Mouse (Mus musculus) urinary bladder, adult 2 months (tissue): ENCODE data around the gene Grip2. TPM values are rescaled to one million over a fixed set of nuclear protein-coding genes. Genes with fewer than 3 reads are reported as not detected.
A peak's percentile ranks its signal among the peaks of the same experiment; 100 is the strongest.

ENCODE experiments used
- DNase-seq: peaks from one replicate; pipeline ENCODE4 v3.0.0; 2022; ENCODE audit warnings: low spot score
- polyA plus RNA-seq: library from polyadenylated mRNA; depleted of rRNA; stranded (reverse); fragments of >200 nt; gene quantifications from 2 replicates; pipeline ENCODE4 v1.2.3, GENCODE M21; 2012; rRNA removed

The Grip2 gene
- polyA plus RNA-seq = 2.2 and 2.3 TPM in 2 replicates

- no peak for DNase-seq
Observed at GRCm38 (mm10) chr6:91827016-91827570, at the start of gene Grip2. Gene Grip2 (minus strand): TSS chr6:91827250.

GRCm38 (mm10) chr6:91872781-91873180 is 45.7 kb upstream of the Grip2 start:
- no peak for DNase-seq

- DNase-seq = no peak
Observed at GRCm38 (mm10) chr6:91868091-91868490, 41.0 kb upstream of the Grip2 start.

GRCm38 (mm10) chr6:91865601-91866000 is 38.6 kb upstream of the Grip2 start:
- DNase-seq = no peak

- DNase-seq = no peak
Observed at GRCm38 (mm10) chr6:91864595-91864994, 37.5 kb upstream of the Grip2 start.

GRCm38 (mm10) chr6:91862848-91863247 is 35.8 kb upstream of the Grip2 start:
- no peak for DNase-seq

- DNase-seq = no peak
Observed at GRCm38 (mm10) chr6:91858339-91858738, 31.3 kb upstream of the Grip2 start.

- DNase-seq = no peak
Observed at GRCm38 (mm10) chr6:91852550-91852949, 25.5 kb upstream of the Grip2 start.

GRCm38 (mm10) chr6:91843628-91844153 is 16.6 kb upstream of the Grip2 start:
- no peak for DNase-seq

GRCm38 (mm10) chr6:91842897-91843627 is 16.0 kb upstream of the Grip2 start:
- DNase-seq = no peak

GRCm38 (mm10) chr6:91839010-91839871 is 12.2 kb upstream of the Grip2 start:
- DNase-seq = peak; percentile 35

GRCm38 (mm10) chr6:91832863-91833440 is 5.9 kb upstream of the Grip2 start:
- DNase-seq = no peak

GRCm38 (mm10) chr6:91827926-91828325 is 876 bp upstream of the Grip2 start:
- DNase-seq = no peak

GRCm38 (mm10) chr6:91818271-91818670 is 8.8 kb downstream of the Grip2 start:
- DNase-seq = no peak

GRCm38 (mm10) chr6:91815976-91816375 is 11.1 kb downstream of the Grip2 start:
- DNase-seq = no peak

- no peak for DNase-seq
Observed at GRCm38 (mm10) chr6:91813611-91814010, 13.4 kb downstream of the Grip2 start.

GRCm38 (mm10) chr6:91810007-91810406 is 17.0 kb downstream of the Grip2 start:
- DNase-seq = no peak

GRCm38 (mm10) chr6:91808022-91808421 is 19.0 kb downstream of the Grip2 start:
- no peak for DNase-seq

- DNase-seq = no peak
Observed at GRCm38 (mm10) chr6:91807169-91807568, 19.9 kb downstream of the Grip2 start.

- DNase-seq = no peak
Observed at GRCm38 (mm10) chr6:91804177-91804576, 22.9 kb downstream of the Grip2 start.

GRCm38 (mm10) chr6:91798496-91798895 is 28.6 kb downstream of the Grip2 start:
- DNase-seq = no peak

- DNase-seq = no peak
Observed at GRCm38 (mm10) chr6:91796736-91797135, 30.3 kb downstream of the Grip2 start.
